Mouse (Mus musculus): Measurements from ENCODE around the gene Slc16a10.

Slc16a10 gene

GRCm38 (mm10) chr10:40069270-40069669 lies 72.8 kb downstream of the Slc16a10 start:
- in situ Hi-C loops (cut with MboI, MseI) = no loop called here

GRCm38 (mm10) chr10:40068595-40068994 lies 73.5 kb downstream of the Slc16a10 start:
- in situ Hi-C loops (cut with MboI, MseI) = no loop called here

GRCm38 (mm10) chr10:40067529-40067928 lies 74.5 kb downstream of the Slc16a10 start:
- in situ Hi-C loops (cut with MboI, MseI) = no loop called here

GRCm38 (mm10) chr10:40067071-40067470 lies 75.0 kb downstream of the Slc16a10 start:
- in situ Hi-C loops (cut with MboI, MseI) = no loop called here

- in situ Hi-C loops (cut with MboI, MseI) = no loop called here
Measured at GRCm38 (mm10) chr10:40065357-40065756, 76.7 kb downstream of the Slc16a10 start.

- in situ Hi-C loops (cut with MboI, MseI) = no loop called here
Measured at GRCm38 (mm10) chr10:40063291-40063890, 78.7 kb downstream of the Slc16a10 start.

- in situ Hi-C loops (cut with MboI, MseI) = no loop called here
Measured at GRCm38 (mm10) chr10:40062812-40063211, 79.2 kb downstream of the Slc16a10 start.

- in situ Hi-C loops (cut with MboI, MseI) = no loop called here
Measured at GRCm38 (mm10) chr10:40061926-40062325, 80.1 kb downstream of the Slc16a10 start.

- in situ Hi-C loops (cut with MboI, MseI) = no loop called here
Measured at GRCm38 (mm10) chr10:40058786-40059120, 83.3 kb downstream of the Slc16a10 start.

GRCm38 (mm10) chr10:40058062-40058785 lies 83.8 kb downstream of the Slc16a10 start:
- in situ Hi-C loops (cut with MboI, MseI) = no loop called here

- in situ Hi-C loops (cut with MboI, MseI) = no loop called here
Measured at GRCm38 (mm10) chr10:40057615-40058014, 84.4 kb downstream of the Slc16a10 start.

- in situ Hi-C loops (cut with MboI, MseI) = loop anchor here (5.0 kb wide), 1 partner anchor 158 kb away; no protein-coding TSS in a partner anchor
Measured at GRCm38 (mm10) chr10:40054455-40054854, 87.6 kb downstream of the Slc16a10 start.

GRCm38 (mm10) chr10:40053896-40054295 lies 88.2 kb downstream of the Slc16a10 start:
- in situ Hi-C loops (cut with MboI, MseI) = loop anchor here (5.0 kb wide), 1 partner anchor 158 kb away; no protein-coding TSS in a partner anchor

- in situ Hi-C loops (cut with MboI, MseI) = loop anchor here (5.0 kb wide), 1 partner anchor 159 kb away; no protein-coding TSS in a partner anchor
Measured at GRCm38 (mm10) chr10:40053257-40053895, 88.7 kb downstream of the Slc16a10 start.

- in situ Hi-C loops (cut with MboI, MseI) = loop anchor here (5.0 kb wide), 1 partner anchor 160 kb away; no protein-coding TSS in a partner anchor
Measured at GRCm38 (mm10) chr10:40051997-40052396, 90.1 kb downstream of the Slc16a10 start.

GRCm38 (mm10) chr10:40050763-40051162 lies 91.3 kb downstream of the Slc16a10 start:
- in situ Hi-C loops (cut with MboI, MseI) = loop anchor here (5.0 kb wide), 1 partner anchor 162 kb away; no protein-coding TSS in a partner anchor

- in situ Hi-C loops (cut with MboI, MseI) = no loop called here
Measured at GRCm38 (mm10) chr10:40041339-40041738, 100.7 kb downstream of the Slc16a10 start.

- in situ Hi-C loops (cut with MboI, MseI) = no loop called here
Measured at GRCm38 (mm10) chr10:40036686-40037560, 105.1 kb downstream of the Slc16a10 start.

- in situ Hi-C loops (cut with MboI, MseI) = no loop called here
Measured at GRCm38 (mm10) chr10:40034956-40035355, 107.1 kb downstream of the Slc16a10 start.

GRCm38 (mm10) chr10:40032897-40033296 lies 109.2 kb downstream of the Slc16a10 start:
- in situ Hi-C loops (cut with MboI, MseI) = no loop called here

- in situ Hi-C loops (cut with MboI, MseI) = no loop called here
Measured at GRCm38 (mm10) chr10:40030716-40031115, 111.3 kb downstream of the Slc16a10 start.

Measured in T-helper 2 cell (primary cell).